Mouse (Mus musculus) CD4-positive, CD25-positive, alpha-beta regulatory T cell, adult 4 months (primary cell): ENCODE results near the gene Letm1. TPM values are rescaled to one million over a fixed set of nuclear protein-coding genes. Genes with fewer than 3 reads are reported as not detected.

ENCODE experiments used
- ATAC-seq: one replicate; pipeline ENCODE4 v1.8.0; 2017
- polyA plus RNA-seq, 2 experiments: library from polyadenylated mRNA; unstranded; fragments of 100-300 nt; shearing (Covaris generic); gene quantifications; one replicate each; pipeline ENCODE4 v1.2.1; 2017

Gene Letm1
- polyA plus RNA-seq, 2 experiments from 2014 or later, result 15.9 to 17.5 TPM

DNA sequence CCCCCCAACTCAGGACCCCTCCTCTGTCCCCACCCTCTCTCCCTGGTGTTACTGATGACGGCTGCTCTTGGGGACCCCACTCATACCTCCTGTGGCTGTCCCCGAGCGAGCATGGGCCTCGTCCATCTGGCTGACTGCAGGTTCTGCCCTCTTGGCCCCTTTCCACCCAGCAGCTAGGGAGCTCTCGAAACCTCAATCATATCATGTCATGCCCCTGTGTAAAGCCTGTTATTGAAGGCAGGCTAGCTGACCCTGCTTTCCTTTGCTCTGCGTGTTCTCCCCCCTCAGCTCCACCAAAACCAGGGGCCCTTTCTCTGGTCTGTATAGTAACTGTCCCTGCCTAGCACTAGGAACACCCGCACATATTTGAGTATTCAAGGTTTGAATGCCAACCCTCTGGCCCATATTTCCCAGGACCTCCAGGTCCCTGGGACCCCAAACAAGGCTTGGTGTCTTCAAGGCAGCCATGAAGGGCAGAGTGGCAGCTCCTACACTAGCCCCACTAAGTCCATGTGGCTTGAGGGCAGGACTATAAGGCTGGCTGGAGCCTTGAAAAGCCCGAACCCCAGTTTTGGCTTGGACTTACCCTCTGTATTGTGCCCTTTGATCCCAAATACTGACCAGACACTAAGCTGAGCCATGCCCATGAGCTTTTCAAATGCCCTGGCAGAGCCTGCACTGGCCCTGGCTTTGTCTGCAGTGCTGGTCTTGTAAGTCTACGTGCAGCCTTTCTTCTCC lies 76.8 kb downstream of the Letm1 start:
- no peak for ATAC-seq

- ATAC-seq, result no peak
Observed at GRCm38 (mm10) chr5:33704945-33705611, 77.5 kb downstream of the Letm1 start.

DNA sequence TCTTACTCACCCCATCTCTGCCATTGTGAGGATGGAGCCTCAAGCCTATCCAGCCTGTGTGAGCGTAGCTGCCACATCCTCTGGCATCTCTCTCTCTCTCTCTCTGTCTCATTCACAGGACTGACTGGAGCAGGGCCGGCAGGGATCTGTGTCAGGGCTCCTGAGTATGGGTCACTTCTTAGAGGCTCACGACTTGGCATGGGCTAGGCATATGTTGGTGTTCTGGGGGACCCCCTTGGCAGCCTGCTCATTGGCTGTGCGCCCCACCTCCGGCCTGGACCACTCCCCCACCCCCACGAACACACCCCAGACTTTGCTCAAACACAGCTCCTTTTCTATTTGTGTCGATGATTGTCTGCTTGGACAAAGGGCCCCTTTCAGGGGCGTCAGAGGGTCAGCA lies 78.6 kb downstream of the Letm1 start:
- ATAC-seq, result no peak

GRCm38 (mm10) chr5:33701832-33702231 lies 80.8 kb downstream of the Letm1 start:
- ATAC-seq, result no peak

- no peak for ATAC-seq
Observed at GRCm38 (mm10) chr5:33700010-33700409, 82.6 kb downstream of the Letm1 start.

DNA sequence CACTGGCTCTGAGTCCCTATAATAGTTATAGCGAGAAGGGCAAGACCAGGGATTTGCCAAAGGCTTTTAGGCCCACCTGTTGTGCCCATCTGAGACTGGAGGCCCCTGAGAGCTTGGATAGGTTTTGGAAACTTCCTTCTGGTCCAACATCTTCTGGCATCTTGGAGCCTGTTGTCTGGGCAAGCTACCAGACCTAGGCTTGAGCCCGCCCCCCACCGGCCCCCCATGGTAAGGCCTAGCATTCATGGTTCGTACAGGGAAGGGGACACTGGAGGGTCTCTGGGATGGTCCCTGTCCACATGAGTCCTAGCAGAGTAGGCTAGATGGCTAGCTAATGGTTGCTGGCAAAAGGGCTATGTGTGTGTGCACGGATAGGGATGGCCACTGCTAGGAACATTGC lies 83.9 kb downstream of the Letm1 start:
- ATAC-seq, result no peak

- ATAC-seq, result no peak
Observed at GRCm38 (mm10) chr5:33697947-33698512, 84.6 kb downstream of the Letm1 start.

DNA sequence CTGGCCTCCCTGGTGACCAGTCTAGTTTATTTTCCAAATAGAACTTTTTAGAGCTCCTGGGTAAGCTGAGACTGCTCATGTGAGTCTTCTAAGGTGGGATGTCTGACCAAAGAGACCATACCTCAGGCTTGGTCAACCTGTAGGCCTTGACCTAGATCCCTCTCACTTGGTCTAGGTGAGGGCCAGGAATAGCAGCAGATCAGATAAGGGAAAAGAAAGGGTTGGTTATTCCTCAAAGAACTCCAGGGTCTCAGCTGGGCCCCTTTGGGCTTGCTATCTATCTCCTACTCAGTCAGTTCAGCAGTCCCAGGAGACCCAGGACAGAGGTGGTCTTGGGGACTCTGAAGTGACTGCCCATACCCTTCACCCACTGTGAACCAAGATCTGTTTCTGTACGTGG lies 85.1 kb downstream of the Letm1 start:
- ATAC-seq, result no peak

DNA sequence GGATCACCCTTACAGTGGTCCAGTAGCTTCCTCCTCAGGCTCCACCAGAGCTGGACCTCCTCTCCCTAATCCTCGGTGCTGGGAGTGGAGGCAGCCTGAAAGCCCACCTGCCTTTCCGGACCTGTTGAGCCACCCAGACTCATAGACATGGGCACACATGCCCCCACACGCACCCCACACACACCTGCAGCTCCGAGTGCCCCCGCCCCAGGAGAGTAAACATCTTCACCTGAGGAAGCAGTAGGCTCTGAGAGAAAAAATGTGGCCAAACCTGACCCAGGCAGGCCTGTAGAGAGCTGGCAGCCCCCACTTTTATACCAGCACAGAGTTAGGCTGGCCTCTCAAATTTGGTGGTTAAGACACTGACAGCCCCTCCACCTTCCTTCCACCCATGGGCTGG lies 86.2 kb downstream of the Letm1 start:
- no peak for ATAC-seq

DNA sequence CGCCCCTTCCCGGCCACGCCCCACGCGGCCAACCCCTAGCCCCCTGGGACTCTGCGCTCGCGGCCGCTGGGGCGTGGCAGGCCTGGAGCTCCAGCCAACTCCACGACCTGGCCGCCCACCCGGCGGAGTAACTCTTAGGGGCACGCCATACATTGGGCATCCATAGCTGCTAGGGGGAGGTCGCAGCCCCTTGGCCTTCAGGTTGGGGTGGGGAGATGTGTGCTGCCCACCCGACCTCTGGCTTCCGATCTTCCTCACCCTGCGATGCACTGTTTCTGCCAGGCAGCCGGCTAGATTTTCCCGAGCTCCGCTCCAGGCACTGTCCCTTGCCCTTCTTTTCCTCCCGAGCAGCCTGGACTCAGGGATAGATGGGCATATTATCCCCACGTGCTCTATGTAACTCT lies 86.9 kb downstream of the Letm1 start:
- ATAC-seq, result no peak

- no peak for ATAC-seq
Observed at GRCm38 (mm10) chr5:33694848-33695717, 87.5 kb downstream of the Letm1 start.

DNA sequence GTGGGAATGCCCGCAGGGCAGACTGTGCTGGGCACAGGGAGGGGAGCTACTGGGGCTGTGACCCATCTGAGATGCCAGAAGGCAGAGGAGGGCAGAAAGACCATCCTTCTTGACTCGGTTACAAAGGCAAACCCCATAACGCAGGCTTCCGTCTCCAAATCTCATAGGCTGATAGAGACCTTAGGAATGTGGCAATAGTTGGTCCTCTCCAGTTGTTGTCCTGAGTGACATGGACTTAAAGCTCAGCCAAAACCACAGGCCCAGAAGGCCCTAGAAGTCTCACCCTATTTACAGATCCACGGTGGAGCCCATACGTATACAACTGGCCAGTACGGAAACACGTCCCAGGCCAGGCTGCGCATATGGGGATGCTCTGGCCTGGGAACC lies 88.2 kb downstream of the Letm1 start:
- no peak for ATAC-seq

DNA sequence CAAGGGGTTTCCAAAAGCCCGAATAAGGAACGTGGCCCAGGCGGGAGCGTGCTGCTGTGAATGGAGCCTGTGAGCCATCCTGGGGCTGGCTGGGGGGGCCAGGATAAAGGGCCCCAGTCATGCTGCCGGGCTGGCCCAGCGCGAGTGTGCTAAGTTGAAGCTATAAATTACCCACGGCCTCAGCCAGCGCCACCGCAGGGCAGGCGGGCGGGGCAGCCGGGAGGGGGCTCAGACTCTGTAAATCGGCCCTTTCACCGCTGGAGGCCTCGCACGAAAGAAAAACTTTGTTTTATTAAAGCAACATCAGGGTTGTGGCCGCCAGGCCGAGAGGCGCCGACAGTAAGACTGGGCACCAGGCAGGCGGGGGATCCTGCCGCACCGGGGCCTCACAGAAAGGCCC lies 90.2 kb downstream of the Letm1 start:
- no peak for ATAC-seq

DNA sequence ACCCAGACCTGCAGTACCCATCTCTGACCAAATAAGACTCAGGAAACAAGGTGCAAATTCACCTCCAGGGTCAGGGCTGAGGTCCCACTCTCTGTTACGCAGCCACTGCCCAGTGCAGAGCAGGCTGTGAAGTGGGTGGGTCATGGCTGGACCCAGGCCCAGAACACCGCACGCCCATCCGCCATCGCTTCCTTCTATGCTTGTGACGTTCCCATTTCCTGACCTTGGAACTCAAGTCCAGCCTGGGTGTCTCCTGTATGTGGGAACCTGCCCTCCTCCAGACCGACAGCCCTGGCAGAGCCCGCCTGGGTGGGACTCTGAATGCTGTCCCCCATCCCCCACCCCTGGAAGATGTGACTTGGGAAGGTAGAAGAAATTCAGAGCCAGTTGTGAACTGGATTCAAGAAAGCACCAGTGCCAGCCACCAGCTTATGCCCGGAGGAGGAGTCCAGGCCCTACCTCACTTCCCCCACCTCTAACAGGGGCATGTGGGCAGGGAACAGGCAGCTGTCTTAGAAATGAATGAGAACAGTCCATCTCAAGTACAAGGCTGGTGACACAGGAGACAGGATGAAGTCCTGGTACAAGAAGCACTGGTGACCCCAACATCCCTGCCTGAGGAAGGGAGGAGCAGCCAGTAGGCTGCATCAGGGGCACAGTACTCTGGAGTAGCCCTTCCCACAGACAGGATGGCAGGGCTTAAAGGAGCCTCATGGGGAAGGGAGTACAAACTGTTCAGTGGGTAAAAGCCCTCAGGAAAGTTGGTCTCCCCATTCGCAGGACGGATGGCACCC lies 92.6 kb downstream of the Letm1 start:
- ATAC-seq, result no peak

Other genes with a start within 250 kb of the Letm1 start
- gene Fam53a, start 153.2 kb downstream of the Letm1 start, polyA plus RNA-seq, result 10 to 100 TPM; 19.9 to 23.5 TPM
- gene Gm9903, start 152.9 kb downstream of the Letm1 start, polyA plus RNA-seq, result 1 to 10 TPM in 1 of 2 experiments, not detected in 1; 1.6 TPM
- gene Slbp, start 130.2 kb downstream of the Letm1 start, polyA plus RNA-seq, result 100 to 1,000 TPM; 123 to 141 TPM
- 10 to 100 TPM; 18.2 to 32.2 TPM for gene Tacc3, start 124.7 kb downstream of the Letm1 start, polyA plus RNA-seq
- gene Tmem129, start 124.4 kb downstream of the Letm1 start, polyA plus RNA-seq, result 10 to 100 TPM; 33.7 to 42.9 TPM
- gene Fgfr3, start 61.1 kb downstream of the Letm1 start, polyA plus RNA-seq, result not detected
- gene Nsd2, start 37.9 kb upstream of the Letm1 start, polyA plus RNA-seq, result 10 to 100 TPM; 12.0 to 13.0 TPM
- 10 to 100 TPM; 36.7 to 66.6 TPM for gene Nelfa, start 153.6 kb upstream of the Letm1 start, polyA plus RNA-seq
- gene Gm1673, start 200.6 kb upstream of the Letm1 start, polyA plus RNA-seq, result not detected
- gene Nat8l, start 213.2 kb upstream of the Letm1 start, polyA plus RNA-seq, result not detected